Mouse (Mus musculus): Measurements from ENCODE around the gene Bbs9. TPM values are rescaled to one million over a fixed set of nuclear protein-coding genes. Genes with fewer than 3 reads are reported as not detected.
A peak's percentile ranks its signal among the peaks of the same experiment; 100 is the strongest.

Bbs9 gene
- total RNA-seq, 2 experiments from 2014 or later, result 21.0 to 26.6 TPM

- no peak for TF ChIP-seq CTCF (conservative IDR thresholded peaks at IDR 0.05)
- no peak overlapping the region for H3K4me3 ChIP-seq
- DNase-seq (ENCODE audit: low spot score in 2 of 2), result peak in 1 of 2 experiments; percentile 2
- H3K27ac ChIP-seq, result no peak overlapping the region
These were observed 259.9 kb downstream of the Bbs9 start for GRCm38 (mm10) chr9:22735385-22735784.

- H3K27ac ChIP-seq, result no peak overlapping the region
- no peak for TF ChIP-seq CTCF (conservative IDR thresholded peaks at IDR 0.05)
- no peak overlapping the region for H3K4me3 ChIP-seq
- DNase-seq (ENCODE audit: low spot score in 2 of 2), result no peak
These were observed 262.4 kb downstream of the Bbs9 start for GRCm38 (mm10) chr9:22737893-22738292.

DNA sequence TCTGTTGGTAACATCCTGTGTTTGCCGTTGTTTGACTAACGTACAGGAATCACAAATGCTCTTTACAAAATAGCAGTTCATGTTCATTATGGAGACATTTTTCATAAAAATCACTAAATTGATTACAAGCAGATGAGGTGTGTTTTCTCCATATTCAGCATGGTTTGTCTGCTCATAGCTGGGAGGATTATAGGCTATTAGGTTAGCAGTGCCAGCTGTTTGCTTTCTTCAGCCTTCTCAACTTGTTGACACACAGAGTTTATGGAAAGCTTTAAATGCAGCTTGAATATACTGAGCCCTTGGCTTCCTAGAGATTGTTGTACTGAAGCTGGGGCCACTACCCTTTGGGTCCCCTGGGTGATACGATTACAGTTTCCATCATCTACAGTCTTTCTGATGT, 263.3 kb downstream of the Bbs9 start:
- no peak for TF ChIP-seq CTCF (conservative IDR thresholded peaks at IDR 0.05)
- no peak for DNase-seq (ENCODE audit: low spot score in 2 of 2)
- H3K4me3 ChIP-seq, result no peak overlapping the region

GRCm38 (mm10) chr9:22741967-22742366, 266.5 kb downstream of the Bbs9 start:
- no peak for DNase-seq (ENCODE audit: low spot score in 2 of 2)
- no peak for TF ChIP-seq CTCF (conservative IDR thresholded peaks at IDR 0.05)
- H3K27ac ChIP-seq, result no peak overlapping the region

More for the DNA sequence above, 263.3 kb downstream of the Bbs9 start:
- H3K27ac ChIP-seq, result no peak overlapping the region

DNA sequence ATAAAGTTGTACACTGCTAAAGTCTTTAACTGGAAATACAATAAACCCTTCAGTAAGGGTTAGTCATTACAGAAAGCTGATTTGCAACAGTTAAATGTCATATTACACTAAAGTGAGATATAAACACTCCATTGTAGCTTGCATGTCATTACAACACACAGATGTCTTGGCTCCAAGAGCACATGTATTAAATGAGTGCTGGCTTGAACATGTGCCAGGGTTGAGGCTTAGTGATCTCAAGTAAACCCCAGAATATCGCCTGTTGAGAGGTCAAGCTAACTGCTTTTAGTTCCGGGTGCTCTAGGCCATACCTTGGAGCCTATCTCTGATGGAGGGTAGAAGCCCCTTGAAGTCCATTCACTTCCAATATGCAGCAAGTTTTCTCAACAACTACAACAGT, 273.1 kb downstream of the Bbs9 start:
- no peak for DNase-seq (ENCODE audit: low spot score in 2 of 2)
- TF ChIP-seq CTCF (conservative IDR thresholded peaks at IDR 0.05), result no peak
- H3K27ac ChIP-seq, result no peak overlapping the region
- no peak overlapping the region for H3K4me3 ChIP-seq

More at GRCm38 (mm10) chr9:22741967-22742366, 266.5 kb downstream of the Bbs9 start:
- no peak overlapping the region for H3K4me3 ChIP-seq

DNA sequence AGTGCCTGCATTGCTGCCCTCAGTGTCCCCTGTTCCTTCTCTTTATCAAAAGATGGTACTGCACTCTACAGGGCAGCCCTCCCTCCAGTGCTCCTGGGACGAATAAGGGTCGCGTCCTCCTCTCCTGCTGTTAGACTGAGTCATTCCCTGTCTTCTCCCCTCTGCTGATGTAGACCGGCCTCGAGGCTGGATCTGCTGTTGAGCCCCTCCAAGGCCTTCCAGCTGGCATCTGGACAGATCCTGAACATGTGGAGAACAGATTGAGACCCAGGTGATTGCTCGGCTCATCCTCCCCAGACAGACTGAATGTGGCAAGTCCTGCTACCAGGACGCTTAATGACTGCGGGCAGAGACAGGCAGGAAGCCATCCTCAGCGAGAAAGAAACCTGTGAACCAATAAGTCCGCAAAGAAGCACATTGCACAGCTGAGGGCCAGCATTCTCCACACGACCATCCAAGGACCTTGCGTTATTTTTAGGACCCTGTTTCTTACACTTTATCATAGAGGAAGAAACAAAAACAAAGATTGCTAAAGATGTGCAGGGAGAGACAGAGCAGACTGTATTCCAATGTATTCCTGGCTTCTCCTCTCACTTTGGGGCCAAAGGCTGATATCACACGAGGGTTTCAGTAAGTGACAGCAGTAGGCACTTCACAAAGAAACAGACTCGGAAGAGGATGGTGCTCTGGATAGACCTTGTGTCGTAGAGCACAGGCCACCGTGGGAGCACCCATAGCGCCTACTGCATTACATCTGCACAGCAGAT, 275.4 kb downstream of the Bbs9 start:
- TF ChIP-seq CTCF (conservative IDR thresholded peaks at IDR 0.05), result no peak
- no peak overlapping the region for H3K27ac ChIP-seq
- no peak for DNase-seq (ENCODE audit: low spot score in 2 of 2)
- no peak overlapping the region for H3K4me3 ChIP-seq

DNA sequence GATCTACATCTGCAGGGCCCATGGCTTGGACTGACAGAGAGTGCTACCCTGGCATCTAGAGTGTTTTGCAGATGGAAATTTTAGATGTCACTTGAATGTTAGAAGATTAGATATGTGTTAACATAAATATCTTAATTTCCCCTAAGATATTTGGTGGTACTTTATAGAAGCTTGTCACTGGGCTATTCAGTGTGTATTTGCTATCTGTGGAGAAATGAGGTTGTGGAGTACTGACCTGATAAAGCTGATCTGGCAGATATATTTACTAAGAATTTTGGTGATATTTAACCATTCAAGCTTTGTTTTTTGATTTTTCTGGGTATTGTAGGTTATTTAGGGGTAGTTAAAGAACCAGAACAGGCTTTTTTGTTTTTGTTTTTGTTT, 276.0 kb downstream of the Bbs9 start:
- no peak for TF ChIP-seq CTCF (conservative IDR thresholded peaks at IDR 0.05)
- no peak for DNase-seq (ENCODE audit: low spot score in 2 of 2)
- Histone ChIP-seq H3K27ac (no peak overlapping the region), H3K4me3 (no peak overlapping the region)

DNA sequence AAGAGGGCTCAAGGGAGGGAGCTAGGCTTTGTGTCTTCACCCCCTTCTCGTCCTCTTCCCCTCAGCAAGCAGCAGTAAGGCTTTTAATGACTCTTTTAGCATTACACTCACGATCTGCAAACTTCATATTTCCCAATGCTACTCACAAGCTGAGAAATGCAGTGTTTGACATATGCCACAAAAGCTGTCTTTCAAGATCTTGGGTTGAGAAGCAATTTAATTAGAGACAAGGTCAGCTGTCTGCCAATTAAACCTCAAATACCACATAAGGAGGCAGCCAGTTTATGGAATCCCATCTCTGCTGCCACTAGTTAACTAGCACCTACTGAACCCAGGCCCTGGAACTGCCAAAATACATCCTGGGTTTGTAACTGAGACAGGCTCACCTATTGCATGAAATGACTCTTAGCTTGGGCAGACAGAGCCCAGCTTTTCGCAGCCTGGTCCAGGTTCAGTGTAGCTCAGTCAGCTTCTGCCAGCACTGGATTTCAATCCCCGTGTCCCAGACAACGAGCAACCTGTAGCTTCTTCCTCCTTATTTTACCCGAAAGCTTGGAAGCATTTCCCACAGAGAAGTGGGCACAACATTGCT, 278.7 kb downstream of the Bbs9 start:
- no peak for DNase-seq (ENCODE audit: low spot score in 2 of 2)
- H3K4me3 ChIP-seq, result no peak overlapping the region
- H3K27ac ChIP-seq, result no peak overlapping the region
- no peak for TF ChIP-seq CTCF (conservative IDR thresholded peaks at IDR 0.05)

- H3K4me3 ChIP-seq, result no peak overlapping the region
- no peak overlapping the region for H3K27ac ChIP-seq
- no peak for TF ChIP-seq CTCF (conservative IDR thresholded peaks at IDR 0.05)
- no peak for DNase-seq (ENCODE audit: low spot score in 2 of 2)
These were observed 283.0 kb downstream of the Bbs9 start for GRCm38 (mm10) chr9:22758487-22758886.

DNA sequence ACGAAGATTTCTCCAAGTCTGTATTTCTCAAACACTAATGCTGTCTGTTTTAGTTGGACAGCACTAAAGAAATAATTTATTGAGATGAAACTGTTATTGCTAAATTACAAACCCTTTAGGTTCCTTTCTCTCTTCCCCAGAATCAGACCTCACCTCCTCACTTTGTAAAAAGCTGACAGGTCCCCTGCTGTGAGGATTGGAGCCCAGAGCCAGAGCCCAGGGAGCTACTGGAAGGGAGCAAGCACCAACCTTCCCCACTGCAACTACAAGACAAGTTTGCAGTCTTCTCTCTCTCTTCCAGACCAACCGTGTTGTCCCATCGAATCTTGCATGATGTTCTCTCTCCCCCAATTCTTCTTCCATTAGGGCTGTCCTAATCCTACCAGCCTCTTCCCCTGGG, 283.7 kb downstream of the Bbs9 start:
- no peak overlapping the region for H3K4me3 ChIP-seq
- no peak overlapping the region for H3K27ac ChIP-seq
- DNase-seq (ENCODE audit: low spot score in 2 of 2), result no peak
- TF ChIP-seq CTCF (conservative IDR thresholded peaks at IDR 0.05), result no peak

DNA sequence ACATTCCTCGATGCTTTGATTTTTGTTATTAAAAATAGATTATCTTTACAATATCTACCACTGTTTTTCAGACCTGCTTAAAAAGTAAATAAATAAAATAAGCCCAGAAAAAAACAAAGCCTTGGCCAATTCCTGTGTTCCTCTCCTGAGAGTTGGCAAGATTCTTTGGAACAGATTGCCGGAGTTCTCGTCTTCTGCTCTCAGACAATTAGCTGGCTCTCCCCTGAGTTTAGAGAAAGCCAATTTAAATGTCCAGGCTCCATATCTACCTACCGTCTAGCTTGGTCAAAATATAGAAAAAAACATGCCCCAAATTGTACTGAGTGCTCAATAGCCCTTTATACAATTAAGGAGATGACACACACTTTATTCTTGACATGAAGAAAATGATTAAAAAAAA, 284.9 kb downstream of the Bbs9 start:
- Histone ChIP-seq H3K4me3 (no peak overlapping the region), H3K27ac (no peak overlapping the region)
- DNase-seq (ENCODE audit: low spot score in 2 of 2), result no peak
- TF ChIP-seq CTCF (conservative IDR thresholded peaks at IDR 0.05), result no peak

DNA sequence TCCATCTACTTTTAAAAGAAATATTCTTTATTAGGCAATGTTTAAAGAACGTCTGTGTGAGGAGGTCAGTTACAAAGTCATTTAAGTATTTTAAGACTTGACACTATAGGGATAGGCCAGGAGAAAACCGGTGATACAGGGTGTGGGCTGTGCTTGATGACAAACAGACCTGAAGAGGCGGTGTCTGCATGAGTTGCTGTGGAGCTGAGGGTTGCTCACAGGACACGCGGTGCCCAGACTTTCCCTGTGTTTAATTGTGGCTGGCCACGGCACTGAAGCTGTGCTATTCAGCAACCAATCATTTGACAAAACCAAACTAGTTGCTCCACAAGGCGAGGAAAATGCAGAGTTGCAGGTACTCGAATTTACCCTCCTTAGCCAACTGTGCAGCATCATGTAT, 286.0 kb downstream of the Bbs9 start:
- TF ChIP-seq CTCF (conservative IDR thresholded peaks at IDR 0.05), result no peak
- no peak for DNase-seq (ENCODE audit: low spot score in 2 of 2)
- H3K27ac ChIP-seq, result no peak overlapping the region
- no peak overlapping the region for H3K4me3 ChIP-seq

GRCm38 (mm10) chr9:22765618-22766220, 290.2 kb downstream of the Bbs9 start:
- DNase-seq (ENCODE audit: low spot score in 2 of 2), result no peak

GRCm38 (mm10) chr9:22767154-22767553, 291.6 kb downstream of the Bbs9 start:
- Histone ChIP-seq H3K27ac (no peak overlapping the region), H3K4me3 (no peak overlapping the region)
- DNase-seq (ENCODE audit: low spot score in 2 of 2), result no peak
- TF ChIP-seq CTCF (conservative IDR thresholded peaks at IDR 0.05), result no peak

More at GRCm38 (mm10) chr9:22765618-22766220, 290.2 kb downstream of the Bbs9 start:
- no peak overlapping the region for H3K4me3 ChIP-seq
- H3K27ac ChIP-seq, result no peak overlapping the region
- TF ChIP-seq CTCF (conservative IDR thresholded peaks at IDR 0.05), result no peak

Data from layer of hippocampus, adult 2 months (tissue).